Mouse (Mus musculus): ENCODE results near the gene Pik3ip1. TPM values are rescaled to one million over a fixed set of nuclear protein-coding genes. Genes with fewer than 3 reads are reported as not detected.

Gene Pik3ip1
- polyA plus RNA-seq, 1 experiment from 2014 or later, result 13.2 TPM

GRCm38 (mm10) chr11:3331756-3332642 lies 1.8 kb downstream of the Pik3ip1 start:
- peak overlapping the region; percentile 53 for H3K4me3 ChIP-seq (replicated peaks)
- peak overlapping the region; percentile 62 for H3K9ac ChIP-seq
- H3K36me3 ChIP-seq, result no peaks in the 10 kb centered on the region
- H3K27ac ChIP-seq, result peak overlapping the region; percentile 80
- peak overlapping the region; percentile 99 for H3K4me2 ChIP-seq
- peaks cover 46% of the 10 kb centered on the region for H3K4me1 ChIP-seq
- under 1% methylated on average over 75 of the region's 75 CpGs for WGBS
- peak; percentile 96 for ATAC-seq (replicated peaks; ENCODE audit: low FRiP score)
- H3K27me3 ChIP-seq, result no peaks in the 10 kb centered on the region
- H3K9me3 ChIP-seq (replicated peaks), result no peaks in the 10 kb centered on the region

DNA sequence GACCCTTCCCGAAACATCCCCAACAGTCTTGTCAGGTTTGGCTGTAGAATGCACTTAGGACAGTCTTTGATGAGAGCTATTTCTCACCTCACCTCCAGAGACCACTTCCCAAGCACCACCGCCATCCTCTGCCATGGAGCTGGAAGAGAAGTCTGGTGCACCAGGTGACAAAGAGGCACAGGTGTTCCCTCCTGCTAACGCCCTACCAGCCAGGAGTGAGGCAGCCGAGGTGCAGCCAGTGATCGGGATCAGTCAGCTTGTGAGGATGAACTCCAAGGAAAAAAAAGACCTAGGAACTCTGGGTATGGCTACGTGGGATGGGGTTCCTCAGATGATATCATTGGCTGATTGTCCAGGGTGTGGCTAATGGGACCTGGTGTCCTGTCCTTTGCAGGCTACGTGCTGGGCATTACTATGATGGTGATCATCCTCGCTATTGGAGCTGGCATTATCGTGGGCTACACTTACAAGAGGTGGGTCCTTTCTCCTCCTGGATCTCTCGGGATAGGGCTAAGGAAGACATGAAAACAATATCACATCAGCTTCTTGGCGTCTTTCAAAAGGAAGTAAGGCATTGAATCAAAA lies 3.0 kb downstream of the Pik3ip1 start:
- Histone ChIP-seq H3K36me3 (no peaks in the 10 kb centered on the region), H3K9ac (no peak overlapping the region), H3K4me2 (no peak overlapping the region), H3K27ac (no peak overlapping the region), H3K4me3 (replicated peaks) (no peak overlapping the region), H3K27me3 (no peaks in the 10 kb centered on the region), H3K4me1 (peaks cover 56% of the 10 kb centered on the region), H3K9me3 (replicated peaks) (no peaks in the 10 kb centered on the region)
- WGBS, result 85% methylated on average over 11 of the region's 11 CpGs
- no peak for ATAC-seq (replicated peaks; ENCODE audit: low FRiP score)

DNA sequence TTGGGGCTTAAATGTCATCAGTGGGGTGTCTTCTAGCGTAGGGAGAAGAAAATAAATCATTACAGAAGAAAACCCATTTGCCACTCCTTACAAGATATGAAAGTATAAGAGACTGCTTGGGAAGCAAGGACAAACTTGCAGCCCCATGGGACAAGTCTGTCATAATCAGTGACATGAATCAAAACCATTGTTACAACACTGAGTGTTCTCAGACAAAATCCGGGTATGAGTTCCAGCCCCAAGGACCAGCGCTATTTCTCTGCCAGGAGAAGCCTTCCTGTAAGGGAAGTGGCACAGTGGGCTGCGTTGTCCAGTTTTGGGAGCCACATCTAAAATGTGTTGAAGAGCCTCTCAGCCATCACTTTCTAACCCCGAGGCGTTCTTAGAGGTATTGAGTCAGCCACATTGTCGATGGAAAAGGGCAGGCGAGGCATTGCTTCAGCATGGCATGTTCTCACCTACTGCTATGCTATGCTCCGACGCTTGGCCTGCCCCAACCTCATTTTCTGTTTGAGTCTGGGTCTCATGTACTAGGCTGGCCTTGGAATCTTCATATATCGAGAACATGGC lies 4.0 kb downstream of the Pik3ip1 start:
- Histone ChIP-seq H3K4me1 (peaks cover 56% of the 10 kb centered on the region), H3K36me3 (no peaks in the 10 kb centered on the region), H3K27ac (no peak overlapping the region), H3K4me3 (replicated peaks) (no peak overlapping the region), H3K27me3 (no peaks in the 10 kb centered on the region), H3K9me3 (replicated peaks) (no peaks in the 10 kb centered on the region), H3K9ac (no peak overlapping the region), H3K4me2 (no peak overlapping the region)
- no peak for ATAC-seq (replicated peaks; ENCODE audit: low FRiP score)
- WGBS, result 90% methylated on average over 11 of the region's 11 CpGs

GRCm38 (mm10) chr11:3334711-3335316 lies 4.6 kb downstream of the Pik3ip1 start:
- Histone ChIP-seq H3K4me3 (replicated peaks) (no peak overlapping the region), H3K27me3 (no peaks in the 10 kb centered on the region), H3K4me1 (peaks cover 56% of the 10 kb centered on the region)

DNA sequence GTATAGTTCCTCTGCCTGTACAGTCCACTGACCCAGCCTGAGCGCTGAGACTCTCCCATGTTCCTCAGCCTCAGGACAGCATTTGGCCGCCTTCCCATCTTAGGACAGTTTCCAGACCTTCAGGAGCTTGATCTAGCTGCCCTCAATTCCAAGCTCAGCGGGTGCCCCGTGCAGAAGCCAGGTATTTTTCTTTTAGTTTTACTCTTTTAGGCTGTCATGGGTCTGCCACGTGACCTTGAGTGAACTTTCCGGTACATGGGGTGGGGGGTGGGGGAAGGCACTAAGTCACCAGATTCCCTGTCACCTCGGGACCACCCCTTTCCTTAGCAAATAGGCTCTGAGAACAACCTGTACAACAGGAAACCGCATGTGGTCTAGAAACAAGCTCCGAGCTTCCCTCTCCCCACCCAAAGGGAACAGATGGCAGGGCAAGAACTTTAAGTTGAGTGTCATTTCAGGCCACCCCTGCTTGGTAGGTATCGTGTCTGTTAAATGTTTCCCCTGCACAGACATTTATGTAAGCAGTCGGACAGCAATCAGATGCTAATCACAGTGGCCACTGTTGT lies 5.5 kb downstream of the Pik3ip1 start:
- no peaks in the 10 kb centered on the region for H3K27me3 ChIP-seq
- WGBS, result 45% methylated on average over 11 of the region's 11 CpGs
- H3K4me2 ChIP-seq, result no peak overlapping the region
- H3K4me3 ChIP-seq (replicated peaks), result no peak overlapping the region
- H3K27ac ChIP-seq, result 0 out of 2 replicates have a peak overlapping the region, but pooled peaks have one; percentile 18
- no peak for ATAC-seq (replicated peaks; ENCODE audit: low FRiP score)
- no peak overlapping the region for H3K9ac ChIP-seq
- H3K9me3 ChIP-seq (replicated peaks), result no peaks in the 10 kb centered on the region
- no peaks in the 10 kb centered on the region for H3K36me3 ChIP-seq
- H3K4me1 ChIP-seq, result peaks cover 51% of the 10 kb centered on the region

More at GRCm38 (mm10) chr11:3334711-3335316, 4.6 kb downstream of the Pik3ip1 start:
- ATAC-seq (replicated peaks; ENCODE audit: low FRiP score), result no peak
- Histone ChIP-seq H3K4me2 (no peak overlapping the region), H3K36me3 (no peaks in the 10 kb centered on the region), H3K9ac (no peak overlapping the region), H3K27ac (0 out of 2 replicates have a peak overlapping the region, but pooled peaks have one; percentile 20), H3K9me3 (replicated peaks) (no peaks in the 10 kb centered on the region)
- 52% methylated on average over 9 of the region's 9 CpGs for WGBS

- H3K9me3 ChIP-seq (replicated peaks), result no peaks in the 10 kb centered on the region
- 72% methylated on average over 3 of the region's 3 CpGs for WGBS
- H3K9ac ChIP-seq, result no peak overlapping the region
- no peaks in the 10 kb centered on the region for H3K27me3 ChIP-seq
- peaks cover 45% of the 10 kb centered on the region for H3K4me1 ChIP-seq
- no peak overlapping the region for H3K4me3 ChIP-seq (replicated peaks)
- no peak for ATAC-seq (replicated peaks; ENCODE audit: low FRiP score)
- no peak overlapping the region for H3K27ac ChIP-seq
- H3K4me2 ChIP-seq, result no peak overlapping the region
- peaks cover 2% of the 10 kb centered on the region; the same call in 1 of the 2 replicates for H3K36me3 ChIP-seq
These were observed 6.4 kb downstream of the Pik3ip1 start for GRCm38 (mm10) chr11:3336602-3337001.

- H3K9ac ChIP-seq, result 0 out of 2 replicates have a peak overlapping the region, but pooled peaks have one; percentile 10
- peak overlapping the region; percentile 75 for H3K27ac ChIP-seq
- H3K4me3 ChIP-seq (replicated peaks), result no peak overlapping the region
- H3K9me3 ChIP-seq (replicated peaks), result no peaks in the 10 kb centered on the region
- H3K36me3 ChIP-seq, result peaks cover 6% of the 10 kb centered on the region; the same call in 1 of the 2 replicates
- H3K27me3 ChIP-seq, result no peaks in the 10 kb centered on the region
- no peak overlapping the region for H3K4me2 ChIP-seq
- peaks cover 38% of the 10 kb centered on the region for H3K4me1 ChIP-seq
- WGBS, result 16% methylated on average over 12 of the region's 12 CpGs
- peak; percentile 65 for ATAC-seq (replicated peaks; ENCODE audit: low FRiP score)
These were observed 7.2 kb downstream of the Pik3ip1 start for GRCm38 (mm10) chr11:3337173-3337955.

DNA sequence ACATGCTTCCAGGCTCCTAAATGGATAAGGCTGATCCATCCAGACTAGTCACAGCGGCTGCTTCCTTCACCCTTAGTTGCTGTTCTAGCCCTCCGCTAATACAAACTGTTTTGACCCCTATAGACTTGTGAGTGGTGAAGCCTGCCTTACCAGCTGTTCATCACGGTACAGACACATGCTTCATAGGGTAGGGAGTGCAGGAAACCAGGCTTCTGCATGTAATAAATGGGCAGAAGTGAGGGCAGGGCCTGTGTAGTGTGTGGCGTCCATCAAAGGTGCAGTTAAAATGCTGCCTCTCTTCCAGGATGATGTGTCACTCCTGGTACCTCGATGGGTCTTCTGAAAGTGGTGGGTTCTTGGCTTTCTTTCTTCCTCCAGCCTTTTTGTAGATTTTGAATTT lies 7.8 kb downstream of the Pik3ip1 start:
- H3K9me3 ChIP-seq (replicated peaks), result no peaks in the 10 kb centered on the region
- H3K4me1 ChIP-seq, result peaks cover 32% of the 10 kb centered on the region
- H3K4me3 ChIP-seq (replicated peaks), result no peak overlapping the region
- peak overlapping the region; percentile 75 for H3K27ac ChIP-seq
- no peak overlapping the region for H3K4me2 ChIP-seq
- WGBS, result 65% methylated on average over 5 of the region's 5 CpGs
- no peak overlapping the region for H3K9ac ChIP-seq
- H3K36me3 ChIP-seq, result peaks cover 12% of the 10 kb centered on the region
- ATAC-seq (replicated peaks; ENCODE audit: low FRiP score), result 0 out of 2 replicates have a peak, but pooled peaks have one; percentile 2
- H3K27me3 ChIP-seq, result no peaks in the 10 kb centered on the region

- peaks cover 45% of the 10 kb centered on the region for H3K36me3 ChIP-seq
- 79% methylated on average over 5 of the region's 5 CpGs for WGBS
- H3K9me3 ChIP-seq (replicated peaks), result no peaks in the 10 kb centered on the region
- H3K27me3 ChIP-seq, result no peaks in the 10 kb centered on the region
- peaks cover 18% of the 10 kb centered on the region for H3K4me1 ChIP-seq
- H3K4me2 ChIP-seq, result no peak overlapping the region
- no peak overlapping the region for H3K9ac ChIP-seq
- no peak overlapping the region for H3K27ac ChIP-seq
- ATAC-seq (replicated peaks; ENCODE audit: low FRiP score), result no peak
- H3K4me3 ChIP-seq (replicated peaks), result no peak overlapping the region
These were observed 11.3 kb downstream of the Pik3ip1 start for GRCm38 (mm10) chr11:3341476-3341875.

DNA sequence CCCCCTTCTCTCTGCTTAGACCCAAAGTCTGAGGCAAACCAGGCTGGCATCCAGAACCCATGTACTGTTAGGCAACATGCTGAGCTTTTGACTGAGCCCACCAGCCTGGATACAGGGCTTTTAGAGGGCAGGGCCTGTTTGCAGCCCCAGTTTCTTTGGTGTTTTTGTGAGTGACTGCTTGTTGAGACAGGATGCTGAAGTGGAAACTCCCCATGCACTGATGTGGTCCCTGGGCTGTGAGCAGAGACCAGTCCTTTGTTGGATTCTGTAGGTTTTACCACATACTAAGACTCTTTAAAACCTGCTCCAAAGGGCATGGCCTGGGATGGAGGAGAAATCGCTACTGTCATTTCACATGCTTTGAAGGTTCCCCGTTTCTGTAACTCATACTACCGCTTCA lies 14.7 kb downstream of the Pik3ip1 start:
- no peak overlapping the region for H3K4me3 ChIP-seq (replicated peaks)
- no peaks in the 10 kb centered on the region for H3K27me3 ChIP-seq
- no peaks in the 10 kb centered on the region for H3K9me3 ChIP-seq (replicated peaks)
- no peak overlapping the region for H3K4me2 ChIP-seq
- 88% methylated on average over 3 of the region's 3 CpGs for WGBS
- no peak overlapping the region for H3K27ac ChIP-seq
- no peak for ATAC-seq (replicated peaks; ENCODE audit: low FRiP score)
- H3K4me1 ChIP-seq, result peaks cover 27% of the 10 kb centered on the region
- H3K36me3 ChIP-seq, result peaks cover 46% of the 10 kb centered on the region
- H3K9ac ChIP-seq, result no peak overlapping the region

GRCm38 (mm10) chr11:3346351-3346750 lies 16.1 kb downstream of the Pik3ip1 start:
- ATAC-seq (replicated peaks; ENCODE audit: low FRiP score), result no peak
- no peaks in the 10 kb centered on the region for H3K27me3 ChIP-seq
- no peak overlapping the region for H3K9ac ChIP-seq
- no peaks in the 10 kb centered on the region for H3K9me3 ChIP-seq (replicated peaks)
- H3K4me2 ChIP-seq, result no peak overlapping the region
- H3K36me3 ChIP-seq, result peaks cover 59% of the 10 kb centered on the region
- 68% methylated on average over 7 of the region's 7 CpGs for WGBS
- H3K27ac ChIP-seq, result no peak overlapping the region
- H3K4me1 ChIP-seq, result peaks cover 27% of the 10 kb centered on the region
- H3K4me3 ChIP-seq (replicated peaks), result no peak overlapping the region

Measured in kidney, embryonic 15.5 days (tissue).